Mouse (Mus musculus): Measurements from ENCODE around the gene Amt. TPM values are rescaled to one million over a fixed set of nuclear protein-coding genes. Genes with fewer than 3 reads are reported as not detected.
A peak's percentile ranks its signal among the peaks of the same experiment; 100 is the strongest.
"Not testable (repeated sequence)": the region's sequence is repeated elsewhere in the genome, so short reads cannot be mapped to it uniquely, and the experiment has no call there.

The Amt gene
- polyA plus RNA-seq, 1 experiment from 2014 or later, result 14.6 TPM

DNA sequence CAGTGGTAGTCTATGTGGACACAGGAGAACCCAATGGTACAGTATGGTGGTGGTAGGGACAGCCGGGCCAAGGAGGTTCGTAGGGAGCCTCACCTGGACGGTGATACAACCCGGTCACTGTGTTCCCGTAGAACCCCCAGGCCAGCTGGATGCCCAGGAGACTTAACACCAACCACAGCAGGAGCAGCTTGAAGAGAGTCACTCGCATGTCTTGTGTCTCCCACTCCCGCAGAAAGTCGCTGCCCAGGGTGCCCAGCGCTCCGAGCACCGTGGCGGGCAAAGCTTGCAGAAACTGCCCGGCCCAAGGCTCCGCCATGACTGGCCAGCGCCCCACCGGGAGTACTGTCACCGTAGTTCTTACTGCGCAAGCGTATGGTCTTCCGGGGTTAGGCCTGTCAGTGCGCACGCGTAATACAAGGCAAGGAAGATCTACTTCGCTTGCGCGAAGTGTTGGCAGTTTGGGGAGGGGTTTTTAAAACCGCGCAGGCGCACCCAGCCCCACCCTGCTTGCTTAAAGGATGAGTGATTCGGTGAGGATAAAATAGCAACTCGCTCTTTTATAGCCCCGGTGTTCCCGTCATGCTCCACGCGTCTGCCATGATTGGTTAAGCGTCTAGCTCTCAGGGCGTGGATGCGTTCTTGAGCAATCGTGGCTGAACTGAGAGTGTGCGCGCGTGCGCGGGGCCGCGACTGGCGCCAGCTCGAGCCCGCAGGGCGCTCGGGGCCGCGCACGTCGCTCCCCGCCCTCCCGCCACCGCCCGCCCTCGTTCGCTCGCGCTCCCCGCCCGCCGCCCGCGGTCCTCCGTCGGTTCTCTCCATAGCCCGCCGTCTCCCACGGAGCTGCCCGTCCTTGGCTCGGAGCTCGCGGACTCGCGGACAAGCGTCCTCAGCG lies 9.2 kb downstream of the Amt start, which contains the start of the genes Rhoa and Tcta:
Rhoa (plus strand) TSS at position 501 of the 892 bp plus-strand sequence.
Tcta (minus strand) TSS at position 532 of the 892 bp plus-strand sequence.
- peak; percentile 99 for DNase-seq (ENCODE audit: low spot score)

DNA sequence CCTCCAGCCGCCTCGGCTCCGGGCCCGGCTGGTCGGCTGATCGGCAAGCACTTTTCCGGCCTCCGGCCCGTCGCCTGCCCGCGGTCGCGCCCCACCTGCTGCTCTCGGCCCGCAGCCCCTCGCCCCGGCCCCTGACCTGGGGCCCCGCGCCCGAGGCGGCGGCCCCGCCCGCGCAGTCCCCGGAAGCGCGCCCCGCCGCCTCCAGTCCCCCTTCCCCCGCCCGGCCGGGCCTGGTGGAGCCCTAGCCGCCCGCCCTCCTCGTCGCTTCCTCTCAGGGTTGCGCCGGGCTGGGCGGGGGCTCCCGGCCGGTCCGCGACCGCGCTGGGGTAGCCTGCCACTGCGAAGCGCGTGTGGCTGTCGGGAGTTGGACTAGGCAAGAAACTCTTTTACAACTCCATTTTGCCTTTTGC lies 9.9 kb downstream of the Amt start:
- Histone ChIP-seq H3K9me3 (replicated peaks; ENCODE audit: control insufficient read depth, low read length) (no peaks in the 10 kb centered on the region), H3K4me3 (ENCODE audit: low read depth, low read length) (peak overlapping the region; percentile 94), H3K27ac (replicated peaks; ENCODE audit: low read depth, low read length) (peak overlapping the region; percentile 99), H3K36me3 (replicated peaks; ENCODE audit: control insufficient read depth, insufficient read depth, low read depth, low read length) (no peaks in the 10 kb centered on the region), H3K4me2 (ENCODE audit: low read depth, low read length) (peak overlapping the region; percentile 32), H3K27me3 (ENCODE audit: control insufficient read depth, insufficient read depth, low read length) (no peaks in the 10 kb centered on the region), H3K4me1 (ENCODE audit: control insufficient read depth, insufficient read depth, low read length) (no peaks in the 10 kb centered on the region), H3K9ac (replicated peaks; ENCODE audit: low read length) (peak overlapping the region; percentile 94)
- DNase-seq (ENCODE audit: low spot score) (peak; percentile 85), ATAC-seq (replicated peaks; ENCODE audit: insufficient number of reproducible peaks, low FRiP score, low TSS enrichment, low read depth) (peak; percentile 71)
- under 1% methylated on average over 42 of the region's 51 CpGs for WGBS

More for the DNA sequence above, 9.2 kb downstream of the Amt start, which contains the start of the genes Rhoa and Tcta:
- H3K4me3 ChIP-seq (ENCODE audit: low read depth, low read length), result peak within 1 kb of the TSS; percentile 94
- H3K4me1 ChIP-seq (ENCODE audit: control insufficient read depth, insufficient read depth, low read length), result no peaks in the 10 kb centered on the region
- peak within 1 kb of the TSS; percentile 99 for H3K27ac ChIP-seq (replicated peaks; ENCODE audit: low read depth, low read length)
- H3K27me3 ChIP-seq (ENCODE audit: control insufficient read depth, insufficient read depth, low read length), result no peaks in the 10 kb centered on the region
- H3K4me2 ChIP-seq (ENCODE audit: low read depth, low read length), result peak within 1 kb of the TSS; percentile 73
- no peaks in the 10 kb centered on the region for H3K36me3 ChIP-seq (replicated peaks; ENCODE audit: control insufficient read depth, insufficient read depth, low read depth, low read length)
- under 1% methylated on average over 65 of the region's 81 CpGs for WGBS
- H3K9ac ChIP-seq (replicated peaks; ENCODE audit: low read length), result peak within 1 kb of the TSS; percentile 94
- peak; percentile 94 for ATAC-seq (replicated peaks; ENCODE audit: insufficient number of reproducible peaks, low FRiP score, low TSS enrichment, low read depth)
- no peaks in the 10 kb centered on the region for H3K9me3 ChIP-seq (replicated peaks; ENCODE audit: control insufficient read depth, low read length)

DNA sequence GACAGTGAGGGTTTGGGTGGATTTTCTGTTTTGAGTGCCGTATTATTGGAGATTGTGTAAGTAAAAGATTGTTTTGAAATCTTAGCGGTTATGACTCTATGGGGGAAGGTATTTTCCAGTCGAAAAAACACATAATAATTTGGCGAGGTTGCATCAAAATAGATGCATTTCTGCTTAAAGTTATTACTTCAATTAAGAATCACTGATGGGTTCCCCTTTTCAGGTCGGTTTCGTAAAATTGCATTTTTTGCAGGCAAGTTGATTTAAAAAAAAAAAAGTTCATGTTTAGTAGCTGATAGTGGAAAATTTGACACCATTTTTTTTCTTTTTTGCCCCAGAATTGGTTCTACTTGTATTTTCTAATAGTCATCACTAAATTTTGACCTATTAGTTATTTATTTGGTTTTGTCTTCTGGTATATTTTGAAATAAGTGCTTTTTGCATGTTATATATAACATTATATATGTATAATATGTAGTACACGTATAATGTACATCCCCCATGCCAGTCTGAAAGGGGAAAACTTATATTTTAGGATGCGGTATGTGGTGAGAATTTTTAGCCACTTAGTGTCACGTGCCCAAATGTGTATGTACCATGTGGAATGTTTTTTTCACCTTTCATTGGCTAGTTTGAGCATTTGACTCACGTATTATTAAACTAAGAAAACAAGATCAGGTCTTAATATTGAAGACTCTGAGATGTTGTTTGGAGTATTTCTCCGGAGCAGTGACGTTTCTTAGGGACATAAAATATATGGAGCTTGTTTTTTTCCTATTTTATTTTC lies 10.6 kb downstream of the Amt start:
- DNase-seq (ENCODE audit: low spot score) (no peak), ATAC-seq (replicated peaks; ENCODE audit: insufficient number of reproducible peaks, low FRiP score, low TSS enrichment, low read depth) (no peak)
- H3K9me3 ChIP-seq (replicated peaks; ENCODE audit: control insufficient read depth, low read length), result no peaks in the 10 kb centered on the region
- peak overlapping the region; percentile 94 for H3K4me3 ChIP-seq (ENCODE audit: low read depth, low read length)
- WGBS, result 22% methylated on average over 12 of the region's 12 CpGs
- no peaks in the 10 kb centered on the region for H3K36me3 ChIP-seq (replicated peaks; ENCODE audit: control insufficient read depth, insufficient read depth, low read depth, low read length)
- H3K27ac ChIP-seq (replicated peaks; ENCODE audit: low read depth, low read length), result peak overlapping the region; percentile 99
- peak overlapping the region; percentile 37 for H3K4me2 ChIP-seq (ENCODE audit: low read depth, low read length)
- H3K9ac ChIP-seq (replicated peaks; ENCODE audit: low read length), result peak overlapping the region; percentile 94
- H3K4me1 ChIP-seq (ENCODE audit: control insufficient read depth, insufficient read depth, low read length), result no peaks in the 10 kb centered on the region
- H3K27me3 ChIP-seq (ENCODE audit: control insufficient read depth, insufficient read depth, low read length), result no peaks in the 10 kb centered on the region

DNA sequence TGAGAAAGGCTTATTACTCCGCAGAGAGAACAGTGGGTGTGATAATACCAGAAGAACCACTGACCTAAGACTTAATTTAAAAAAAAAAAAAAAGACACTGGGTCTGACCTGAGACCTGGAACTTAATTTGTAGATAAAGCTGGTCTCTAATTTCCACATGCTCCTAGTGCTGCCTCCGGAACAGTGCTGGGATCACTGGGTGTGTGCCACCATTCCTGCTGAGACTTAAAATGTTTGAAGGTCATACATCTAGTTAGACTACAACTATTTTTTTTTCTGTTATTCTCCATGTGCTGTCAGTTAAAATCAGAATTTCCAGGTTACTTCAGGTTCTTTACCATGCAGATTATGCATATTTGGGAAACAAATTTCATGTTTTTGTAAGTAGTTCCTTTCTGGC lies 11.5 kb downstream of the Amt start:
- no peaks in the 10 kb centered on the region for H3K36me3 ChIP-seq (replicated peaks; ENCODE audit: control insufficient read depth, insufficient read depth, low read depth, low read length)
- peak overlapping the region; percentile 0 for H3K4me3 ChIP-seq (ENCODE audit: low read depth, low read length)
- H3K9me3 ChIP-seq (replicated peaks; ENCODE audit: control insufficient read depth, low read length), result no peaks in the 10 kb centered on the region
- peak overlapping the region; percentile 23; the same call in 1 of the 2 replicates for H3K4me2 ChIP-seq (ENCODE audit: low read depth, low read length)
- H3K9ac ChIP-seq (replicated peaks; ENCODE audit: low read length), result no peak overlapping the region
- no peak overlapping the region for H3K27ac ChIP-seq (replicated peaks; ENCODE audit: low read depth, low read length)
- no peak for DNase-seq (ENCODE audit: low spot score)
- 72% methylated on average over 2 of the region's 2 CpGs for WGBS
- ATAC-seq (replicated peaks; ENCODE audit: insufficient number of reproducible peaks, low FRiP score, low TSS enrichment, low read depth), result no peak
- H3K27me3 ChIP-seq (ENCODE audit: control insufficient read depth, insufficient read depth, low read length), result no peaks in the 10 kb centered on the region
- H3K4me1 ChIP-seq (ENCODE audit: control insufficient read depth, insufficient read depth, low read length), result no peaks in the 10 kb centered on the region

DNA sequence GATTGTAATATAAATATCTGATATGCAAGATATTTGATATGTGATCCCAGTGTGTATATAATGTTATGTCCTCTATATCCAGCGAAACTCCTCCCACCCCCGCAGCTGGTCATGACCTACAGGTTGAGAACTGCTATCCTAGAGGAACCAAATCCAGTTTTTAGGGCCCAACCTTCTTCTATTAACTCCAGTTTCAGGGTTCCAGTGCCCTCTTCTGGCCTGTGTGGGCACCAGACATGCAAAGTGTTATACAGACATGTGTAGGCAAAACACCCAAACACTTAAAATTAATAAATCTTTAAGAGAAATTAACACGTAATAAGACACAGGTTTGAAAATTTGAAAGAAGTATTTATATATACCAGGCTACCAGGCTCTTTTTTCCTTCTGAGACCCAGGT lies 20.9 kb downstream of the Amt start:
- no peak overlapping the region for H3K9ac ChIP-seq (replicated peaks; ENCODE audit: low read length)
- peaks cover 3% of the 10 kb centered on the region; the same call in 1 of the 2 replicates for H3K36me3 ChIP-seq (replicated peaks; ENCODE audit: control insufficient read depth, insufficient read depth, low read depth, low read length)
- H3K27me3 ChIP-seq (ENCODE audit: control insufficient read depth, insufficient read depth, low read length), result no peaks in the 10 kb centered on the region
- H3K9me3 ChIP-seq (replicated peaks; ENCODE audit: control insufficient read depth, low read length), result no peaks in the 10 kb centered on the region
- H3K4me2 ChIP-seq (ENCODE audit: low read depth, low read length), result no peak overlapping the region
- 96% methylated on average over 3 of the region's 3 CpGs for WGBS
- DNase-seq (ENCODE audit: low spot score) (peak; percentile 4), ATAC-seq (replicated peaks; ENCODE audit: insufficient number of reproducible peaks, low FRiP score, low TSS enrichment, low read depth) (no peak)
- H3K4me3 ChIP-seq (ENCODE audit: low read depth, low read length), result no peak overlapping the region
- no peak overlapping the region for H3K27ac ChIP-seq (replicated peaks; ENCODE audit: low read depth, low read length)
- H3K4me1 ChIP-seq (ENCODE audit: control insufficient read depth, insufficient read depth, low read length), result no peaks in the 10 kb centered on the region

DNA sequence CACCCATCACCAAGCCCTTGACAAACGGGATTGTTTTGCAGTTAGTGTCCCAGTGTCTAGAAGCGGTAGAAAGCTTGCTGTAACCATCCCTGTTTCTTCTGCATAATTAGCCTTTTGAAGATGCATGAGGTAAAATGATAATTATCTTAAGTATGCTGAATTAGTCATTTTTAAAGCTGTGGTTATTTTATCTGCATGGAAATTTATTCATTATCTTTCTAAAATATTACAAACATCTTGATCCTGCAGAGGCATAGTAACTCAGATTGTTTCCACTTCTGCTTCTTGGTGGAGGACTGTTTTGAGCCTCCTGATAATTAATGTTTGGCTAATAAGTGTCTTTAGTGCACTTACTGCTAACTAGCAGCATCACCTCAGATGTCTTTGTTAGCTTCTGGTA lies 21.8 kb downstream of the Amt start:
- DNase-seq (ENCODE audit: low spot score) (no peak), ATAC-seq (replicated peaks; ENCODE audit: insufficient number of reproducible peaks, low FRiP score, low TSS enrichment, low read depth) (no peak)
- Histone ChIP-seq H3K9me3 (replicated peaks; ENCODE audit: control insufficient read depth, low read length) (no peaks in the 10 kb centered on the region), H3K27ac (replicated peaks; ENCODE audit: low read depth, low read length) (no peak overlapping the region), H3K4me3 (ENCODE audit: low read depth, low read length) (no peak overlapping the region), H3K4me2 (ENCODE audit: low read depth, low read length) (no peak overlapping the region), H3K36me3 (replicated peaks; ENCODE audit: control insufficient read depth, insufficient read depth, low read depth, low read length) (peaks cover 3% of the 10 kb centered on the region; the same call in 1 of the 2 replicates), H3K27me3 (ENCODE audit: control insufficient read depth, insufficient read depth, low read length) (no peaks in the 10 kb centered on the region), H3K4me1 (ENCODE audit: control insufficient read depth, insufficient read depth, low read length) (no peaks in the 10 kb centered on the region), H3K9ac (replicated peaks; ENCODE audit: low read length) (no peak overlapping the region)
- WGBS, result 88% methylated on average over 2 of the region's 2 CpGs

DNA sequence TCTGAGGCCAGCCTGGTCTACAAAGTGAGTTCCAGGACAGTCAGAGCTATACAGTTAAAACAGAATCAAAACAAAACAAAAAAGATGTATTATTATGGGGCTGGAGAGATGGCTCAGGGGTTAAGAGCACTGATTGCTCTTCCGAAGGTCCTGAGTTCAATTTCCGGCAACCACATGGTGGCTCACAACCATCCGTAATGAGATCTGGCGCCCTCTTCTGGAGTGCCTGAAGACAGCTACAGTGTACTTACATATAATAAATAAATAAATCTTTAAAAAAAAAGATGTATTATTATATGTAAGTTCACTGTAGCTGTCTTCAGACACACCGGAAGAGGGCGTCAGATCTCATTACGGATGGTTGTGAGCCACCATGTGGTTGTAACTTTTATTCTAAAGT lies 25.4 kb downstream of the Amt start:
- H3K9ac ChIP-seq (replicated peaks; ENCODE audit: low read length); H3K36me3 ChIP-seq (replicated peaks; ENCODE audit: control insufficient read depth, insufficient read depth, low read depth, low read length); H3K4me2 ChIP-seq (ENCODE audit: low read depth, low read length); H3K9me3 ChIP-seq (replicated peaks; ENCODE audit: control insufficient read depth, low read length); H3K4me3 ChIP-seq (ENCODE audit: low read depth, low read length); H3K4me1 ChIP-seq (ENCODE audit: control insufficient read depth, insufficient read depth, low read length); DNase-seq (ENCODE audit: low spot score); H3K27ac ChIP-seq (replicated peaks; ENCODE audit: low read depth, low read length); ATAC-seq (replicated peaks; ENCODE audit: insufficient number of reproducible peaks, low FRiP score, low TSS enrichment, low read depth); H3K27me3 ChIP-seq (ENCODE audit: control insufficient read depth, insufficient read depth, low read length): not testable (repeated sequence)
- 82% methylated on average over 7 of the region's 7 CpGs for WGBS
